In genomic region chr8:11412450-11412849, GRCm38 (mm10) we compare ENCODE assay signal across 10 mouse cellular contexts.
DNase-seq lines count a peak whose midpoint lies in the region; ATAC-seq and TF ChIP-seq lines count a peak whose summit lies in the region.
"Had no signal": no experiment of that assay in that cellular context is flagged by ENCODE, and none has a peak within 500 bp of the region (broad histone marks: within the 10 kb centered on the region; RNA-seq: fewer than 3 reads in every experiment).

No protein-coding gene starts in this region.

- H3K36me3 ChIP-seq in heart, embryonic 11.5 days (ENCODE audit: control insufficient read depth, insufficient read depth, low read length), result peaks cover 12% of the 10 kb centered on the region
- H3K36me3 ChIP-seq in lung, postnatal 0 days (ENCODE audit: insufficient read depth, low read length), result peaks cover 40% of the 10 kb centered on the region
- peaks cover 46% of the 10 kb centered on the region for H3K36me3 ChIP-seq in embryonic facial prominence, embryonic 13.5 days
- H3K36me3 ChIP-seq in liver, postnatal 0 days (replicated peaks; ENCODE audit: insufficient read depth, low read length), result no peaks in the 10 kb centered on the region

- no peak for ATAC-seq in heart, embryonic 11.5 days (replicated peaks; ENCODE audit: insufficient number of reproducible peaks, low FRiP score, low TSS enrichment)
- ATAC-seq in lung, postnatal 0 days, result peak; percentile 32; the same call in 1 of the 2 replicates
- ATAC-seq in embryonic facial prominence, embryonic 13.5 days (ENCODE audit: insufficient number of reproducible peaks, insufficient read depth, low FRiP score, low TSS enrichment, low read depth), result no peak
- ATAC-seq in liver, postnatal 0 days, result no peak

- WGBS in heart, embryonic 11.5 days (ENCODE audit: insufficient replicate concordance), result 59% methylated on average over 5 of the region's 5 CpGs
- 49% methylated on average over 5 of the region's 5 CpGs for WGBS in lung, postnatal 0 days
- 51% methylated on average over 5 of the region's 5 CpGs for WGBS in embryonic facial prominence, embryonic 13.5 days
- WGBS in liver, postnatal 0 days (ENCODE audit: insufficient replicate concordance), result 62% methylated on average over 5 of the region's 5 CpGs

- H3K4me2 ChIP-seq in heart, embryonic 11.5 days, result no peak overlapping the region
- no peak overlapping the region for H3K4me2 ChIP-seq in lung, postnatal 0 days (replicated peaks; ENCODE audit: low read depth, low read length)
- no peak overlapping the region for H3K4me2 ChIP-seq in embryonic facial prominence, embryonic 13.5 days
- no peak overlapping the region for H3K4me2 ChIP-seq in liver, postnatal 0 days (ENCODE audit: low read depth, low read length)
- H3K4me2 ChIP-seq: heart, embryonic 12.5 days; midbrain, embryonic 11.5 days had no signal

- no peaks in the 10 kb centered on the region for H3K27me3 ChIP-seq in heart, embryonic 11.5 days (ENCODE audit: control insufficient read depth, insufficient read depth, low read length)
- H3K27me3 ChIP-seq in lung, postnatal 0 days (replicated peaks; ENCODE audit: insufficient read depth, low read length), result no peaks in the 10 kb centered on the region
- no peaks in the 10 kb centered on the region for H3K27me3 ChIP-seq in embryonic facial prominence, embryonic 13.5 days
- H3K27me3 ChIP-seq in liver, postnatal 0 days (ENCODE audit: insufficient read depth, low read length), result no peaks in the 10 kb centered on the region
- H3K27me3 ChIP-seq: heart, embryonic 12.5 days had no signal

- H3K4me3 ChIP-seq in heart, embryonic 11.5 days (ENCODE audit: low read depth, low read length), result no peak overlapping the region
- H3K4me3 ChIP-seq in lung, postnatal 0 days (ENCODE audit: low read depth, low read length), result no peak overlapping the region
- H3K4me3 ChIP-seq in embryonic facial prominence, embryonic 13.5 days, result no peak overlapping the region
- H3K4me3 ChIP-seq in liver, postnatal 0 days (ENCODE audit: low read depth, low read length), result no peak overlapping the region
- H3K4me3 ChIP-seq: heart, embryonic 12.5 days had no signal

- no peak for TF ChIP-seq EP300 in lung, postnatal 0 days (IDR thresholded peaks at IDR 0.05)
- TF ChIP-seq EP300 in liver, postnatal 0 days (IDR thresholded peaks at IDR 0.05; ENCODE audit: low read depth), result no peak

- no peaks in the 10 kb centered on the region for H3K4me1 ChIP-seq in heart, embryonic 11.5 days (ENCODE audit: control insufficient read depth, insufficient read depth, low read length)
- peaks cover 4% of the 10 kb centered on the region; the same call in 1 of the 2 replicates for H3K4me1 ChIP-seq in lung, postnatal 0 days (ENCODE audit: insufficient read depth, low read depth, low read length)
- H3K4me1 ChIP-seq in embryonic facial prominence, embryonic 13.5 days, result peaks cover 35% of the 10 kb centered on the region
- H3K4me1 ChIP-seq in liver, postnatal 0 days (ENCODE audit: insufficient read depth), result no peaks in the 10 kb centered on the region

- TF ChIP-seq CTCF in lung, postnatal 0 days (IDR thresholded peaks at IDR 0.05), result no peak
- TF ChIP-seq CTCF in liver, postnatal 0 days (IDR thresholded peaks at IDR 0.05; ENCODE audit: low read depth), result no peak

- peak; percentile 40 to 56 for DNase-seq in heart, adult 18-20 months
- peak; percentile 46 for DNase-seq in lung, postnatal 0 days (ENCODE audit: low spot score)
- DNase-seq in lung, postnatal 4 days, result no peak
- DNase-seq in skeletal muscle tissue, adult 2 months (ENCODE audit: low read depth, low spot score), result peak; percentile 53
- no peak for DNase-seq in liver, postnatal 0 days
- DNase-seq in layer of hippocampus, adult 9-10 months (ENCODE audit: low spot score), result no peak

- no peak overlapping the region for H3K9ac ChIP-seq in heart, embryonic 11.5 days (ENCODE audit: low read depth, low read length)
- H3K9ac ChIP-seq in lung, postnatal 0 days (replicated peaks; ENCODE audit: low read depth), result no peak overlapping the region
- H3K9ac ChIP-seq in embryonic facial prominence, embryonic 13.5 days, result no peak overlapping the region
- H3K9ac ChIP-seq in liver, postnatal 0 days (replicated peaks), result no peak overlapping the region
- H3K9ac ChIP-seq: heart, embryonic 12.5 days had no signal

- H3K9me3 ChIP-seq in heart, embryonic 11.5 days (replicated peaks; ENCODE audit: control insufficient read depth, low read length), result no peaks in the 10 kb centered on the region
- no peaks in the 10 kb centered on the region for H3K9me3 ChIP-seq in lung, postnatal 0 days (ENCODE audit: low read length)
- no peaks in the 10 kb centered on the region for H3K9me3 ChIP-seq in embryonic facial prominence, embryonic 13.5 days
- H3K9me3 ChIP-seq in liver, postnatal 0 days (ENCODE audit: low read length), result no peaks in the 10 kb centered on the region
- H3K9me3 ChIP-seq: heart, embryonic 12.5 days had no signal

- H3K27ac ChIP-seq in heart, embryonic 11.5 days (ENCODE audit: low read depth, low read length), result no peak overlapping the region
- peak overlapping the region; percentile 78 for H3K27ac ChIP-seq in lung, postnatal 0 days (ENCODE audit: low read length)
- H3K27ac ChIP-seq in embryonic facial prominence, embryonic 13.5 days, result peak overlapping the region; percentile 71
- no peak overlapping the region for H3K27ac ChIP-seq in liver, postnatal 0 days (ENCODE audit: low read depth)

Comparison
In these comparisons a context has a peak if more than half of its experiments do, and no peak if none do; other contexts are left out.
1. DNase-seq: peak in heart, adult 18-20 months (2 of 2), lung, postnatal 0 days (single experiment) and skeletal muscle tissue, adult 2 months (single experiment); none in lung, postnatal 4 days (0 of 2), liver, postnatal 0 days (single experiment) and layer of hippocampus, adult 9-10 months (single experiment).
2. H3K27ac ChIP-seq: peak in lung, postnatal 0 days (single experiment) and embryonic facial prominence, embryonic 13.5 days (single experiment); none in heart, embryonic 11.5 days (single experiment) and liver, postnatal 0 days (single experiment).